Mouse (Mus musculus) myocyte (in vitro differentiated cells): ENCODE measurements around the gene Six2.

Experiments used
- E2F4 ChIP-seq: IDR thresholded peaks from one replicate; pipeline ENCODE4 v1.6.1; 2011; ENCODE audit warnings: mild to moderate bottlenecking, control low read depth, moderate library complexity; ENCODE audit not compliant: insufficient read depth
- MYOG ChIP-seq, 3 experiments: IDR thresholded peaks; one replicate each; pipeline ENCODE4 v1.6.1; 2011; ENCODE audit warnings: control low read depth in 2 of 3, low read depth in 2 of 3, mild to moderate bottlenecking in 2 of 3; ENCODE audit not compliant: insufficient read length in 2 of 3, control insufficient read depth in 1 of 3, insufficient read depth in 1 of 3

DNA sequence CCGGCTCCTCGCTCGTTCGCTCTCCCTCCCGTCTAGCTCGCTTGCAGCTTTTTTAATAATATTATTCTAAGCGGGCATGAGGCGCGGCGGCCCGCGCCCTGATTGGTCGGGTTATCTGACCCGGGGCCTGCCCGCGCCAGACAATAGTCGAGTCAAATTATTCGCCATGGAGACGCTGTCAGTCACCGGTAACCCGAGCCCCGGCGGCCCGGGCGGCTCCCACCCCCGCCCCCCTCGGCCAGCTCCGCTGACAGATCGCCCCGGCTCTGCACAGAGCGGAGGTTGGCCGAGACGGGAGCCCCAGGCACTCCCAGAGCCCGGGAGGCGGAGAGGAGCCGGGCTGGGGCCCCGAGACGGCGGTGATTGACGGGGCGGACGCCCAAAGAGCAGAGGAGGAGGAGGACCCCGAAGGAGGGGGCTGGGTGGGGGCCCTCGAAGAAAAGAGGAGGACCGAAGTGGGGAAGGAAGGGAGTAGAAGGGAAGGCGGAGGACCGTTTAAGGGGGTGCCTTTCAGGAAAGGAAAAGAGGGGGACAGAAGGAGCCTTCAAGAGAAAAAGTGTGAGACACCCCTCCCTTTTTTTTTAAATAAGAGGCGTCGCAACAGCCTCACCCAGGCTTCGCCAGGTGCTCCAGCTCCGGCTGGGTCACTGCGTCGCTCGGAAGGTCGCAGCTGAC lies at the start of gene Six2:
- TF ChIP-seq E2F4 (no peak), MYOG (IDR thresholded peaks at IDR 0.05; ENCODE audit: control insufficient read depth in 1 of 3, insufficient read depth in 1 of 3, insufficient read length in 2 of 3, low read depth in 2 of 3) (no peak)
